Mouse (Mus musculus) kidney, postnatal 14 days (tissue): ENCODE results near the gene Dnajc28.
A peak's percentile ranks its signal among the peaks of the same experiment; 100 is the strongest.

Experiments
- DNase-seq: peaks from one replicate; pipeline ENCODE4 v3.0.0; 2022; ENCODE audit warnings: mixed read lengths

The Dnajc28 gene

GRCm38 (mm10) chr16:91587730-91588453 lies 30.9 kb downstream of the Dnajc28 start:
- DNase-seq = no peak

GRCm38 (mm10) chr16:91586244-91586643 lies 32.6 kb downstream of the Dnajc28 start:
- DNase-seq = no peak

DNA sequence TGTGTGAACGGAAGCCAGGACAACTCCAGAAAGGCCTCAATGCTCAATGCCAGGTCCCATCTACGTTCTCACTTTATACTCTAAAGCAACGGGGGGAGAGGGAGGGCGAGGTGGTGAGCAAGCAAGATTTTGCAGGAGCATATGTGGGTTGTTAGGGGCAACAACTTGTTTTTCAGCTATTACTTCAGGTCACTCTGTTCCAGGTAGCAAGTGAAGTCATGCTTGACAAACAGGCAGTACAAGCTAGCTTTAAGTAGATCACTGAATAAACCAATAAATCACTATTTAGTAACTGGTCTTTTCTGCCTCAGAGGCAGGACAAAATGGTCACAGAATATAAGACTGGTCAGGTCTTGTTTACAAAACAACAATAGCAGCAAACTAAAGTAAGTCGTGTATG lies 33.2 kb downstream of the Dnajc28 start:
- peak; percentile 27 for DNase-seq

GRCm38 (mm10) chr16:91582307-91582706 lies 36.5 kb downstream of the Dnajc28 start:
- DNase-seq = peak; percentile 47

GRCm38 (mm10) chr16:91578980-91579720 lies 39.7 kb downstream of the Dnajc28 start:
- no peak for DNase-seq

GRCm38 (mm10) chr16:91575151-91575550 lies 43.7 kb downstream of the Dnajc28 start:
- DNase-seq = no peak

- no peak for DNase-seq
These were observed 47.7 kb downstream of the Dnajc28 start for GRCm38 (mm10) chr16:91571105-91571504.

GRCm38 (mm10) chr16:91568960-91569359 lies 49.9 kb downstream of the Dnajc28 start:
- peak; percentile 38 for DNase-seq

- no peak for DNase-seq
These were observed 52.8 kb downstream of the Dnajc28 start for GRCm38 (mm10) chr16:91566002-91566401.

DNA sequence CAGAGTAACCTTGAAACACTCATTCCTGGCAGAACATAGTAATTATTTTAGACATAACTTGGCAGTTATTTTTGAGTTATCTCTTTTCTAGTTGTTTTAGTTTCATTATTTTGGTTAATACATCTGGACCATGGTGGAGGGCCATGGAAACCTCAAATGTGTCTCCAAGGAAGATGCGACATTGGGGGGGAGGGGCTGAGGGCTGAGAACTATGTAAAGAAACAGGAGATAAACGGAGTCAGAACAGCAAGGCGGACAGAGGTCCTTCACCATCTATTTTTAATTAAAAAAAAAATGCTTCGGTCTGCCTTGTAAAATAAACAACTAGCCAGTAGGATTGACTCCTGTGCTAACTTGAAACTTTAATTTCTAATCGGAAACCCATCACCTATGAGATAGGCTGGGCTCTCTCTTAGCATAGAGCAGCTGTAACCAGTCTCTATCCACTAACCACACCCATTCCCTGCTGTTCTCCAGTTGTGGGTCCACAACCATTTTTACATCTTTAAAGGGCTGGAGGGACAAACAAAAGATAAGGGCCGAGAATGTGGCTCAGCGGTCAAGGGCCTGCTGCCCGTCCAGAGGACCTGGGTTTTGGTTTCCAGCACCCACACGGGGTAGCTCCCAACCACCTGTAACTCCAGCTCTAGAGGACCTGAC lies 53.4 kb downstream of the Dnajc28 start:
- no peak for DNase-seq

DNA sequence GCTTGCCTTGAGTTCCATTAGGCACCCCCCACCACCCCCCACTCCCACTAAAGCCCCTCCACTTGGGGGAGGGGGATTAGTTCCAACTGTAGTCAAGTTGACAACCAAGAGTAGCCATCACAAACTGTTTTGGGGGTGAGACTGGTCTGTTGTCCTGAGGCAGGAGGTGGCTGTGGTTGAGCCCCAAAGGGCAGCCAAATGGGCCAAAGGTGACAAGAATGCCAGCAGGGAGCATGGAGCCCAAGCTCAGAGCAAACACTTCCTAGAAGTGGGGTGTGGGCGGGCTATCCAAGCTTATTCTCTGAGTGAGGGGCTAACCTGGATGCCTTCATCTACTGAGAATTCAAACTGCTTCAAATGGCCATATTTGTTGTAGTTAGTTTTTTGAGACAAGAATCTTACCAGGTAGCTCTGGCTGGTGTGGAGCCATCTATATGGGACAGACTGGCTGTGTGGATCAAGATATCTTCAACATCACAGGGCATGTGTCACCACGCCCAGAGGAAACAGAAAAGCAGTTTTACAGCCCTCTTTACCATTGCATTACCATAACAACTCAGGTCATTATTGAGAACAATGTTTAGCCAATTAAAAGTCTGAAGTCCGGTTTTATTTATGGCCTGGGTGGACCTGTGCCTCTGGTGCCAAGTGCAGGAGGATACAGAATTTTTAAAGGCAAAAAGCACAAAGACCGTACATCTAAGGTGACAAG lies 54.1 kb downstream of the Dnajc28 start:
- DNase-seq = no peak
